Mouse (Mus musculus) liver, adult 2 months (tissue): ENCODE data around the gene Tmem117. TPM values are rescaled to one million over a fixed set of nuclear protein-coding genes. Genes with fewer than 3 reads are reported as not detected.

ENCODE experiments used
- DNase-seq: peaks from one replicate; pipeline ENCODE4 v3.0.0-alpha.2; 2011; ENCODE audit warnings: low read depth, low spot score; ENCODE audit errors: extremely low read depth
- H3K27ac ChIP-seq: fragments of 200-500 bp; replicated peaks from 2 replicates; pipeline ENCODE4 v1.5.1; 2012; ENCODE audit warnings: low read depth, mild to moderate bottlenecking, control low read depth, inconsistent platforms, low read length; ENCODE audit not compliant: insufficient read depth
- H3K27me3 ChIP-seq: fragments of 200-500 bp; 2 replicates; pipeline ENCODE4 v1.6.1; 2012; ENCODE audit warnings: mild to moderate bottlenecking, moderate library complexity, low read length, inconsistent platforms; ENCODE audit not compliant: control insufficient read depth, insufficient read depth
- H3K36me3 ChIP-seq: fragments of 200-500 bp; 2 replicates; pipeline ENCODE4 v1.6.1; 2012; ENCODE audit warnings: low read length, inconsistent platforms; ENCODE audit not compliant: control insufficient read depth, insufficient read depth
- H3K4me1 ChIP-seq: fragments of 200-500 bp; 2 replicates; pipeline ENCODE4 v1.6.1; 2011; ENCODE audit warnings: low read length; ENCODE audit not compliant: control insufficient read depth, insufficient read depth
- H3K4me3 ChIP-seq: fragments of 200-500 bp; 2 replicates; pipeline ENCODE4 v1.5.1; 2011; ENCODE audit warnings: low read depth, mild to moderate bottlenecking, control low read depth, low read length, moderate library complexity; ENCODE audit not compliant: insufficient read depth
- H3K79me2 ChIP-seq: fragments of 200-500 bp; 2 replicates; pipeline ENCODE4 v1.6.1; 2012; ENCODE audit warnings: inconsistent platforms, mild to moderate bottlenecking, low read length, moderate library complexity; ENCODE audit not compliant: control insufficient read depth, insufficient read depth
- H3K9ac ChIP-seq: fragments of 200-500 bp; 2 replicates; pipeline ENCODE4 v1.6.1; 2012; ENCODE audit warnings: low read depth, mild to moderate bottlenecking, control low read depth, inconsistent platforms, low read length
- CTCF ChIP-seq: fragments of 200-500 bp; IDR thresholded peaks from 2 replicates; pipeline ENCODE4 v1.5.1; 2011; ENCODE audit warnings: low read depth, low read length, control low read depth
- POLR2A ChIP-seq: fragments of 200-500 bp; IDR thresholded peaks from 2 replicates; pipeline ENCODE4 v1.6.1; 2011; ENCODE audit warnings: low read length, control low read depth; ENCODE audit not compliant: insufficient read depth; ENCODE audit errors: extremely low read depth
- WGBS: fragments of 180-500 bp; shearing (Covaris S2); methylation state at CpG from one replicate; pipeline ENCODE4 v1.1.7; 2018; 5-methylcytosine and 5-hydroxymethylcytosine counted together
- polyA plus RNA-seq: library from polyadenylated mRNA; depleted of rRNA; stranded (reverse); fragments of >200 nt; gene quantifications from 2 replicates; pipeline ENCODE4 v1.2.3, GENCODE M21; 2012; rRNA removed
- total RNA-seq: library from RNA; depleted of rRNA; stranded (reverse); fragments of >200 nt; gene quantifications from 2 replicates; pipeline ENCODE4 v1.2.3, GENCODE M21; 2014; rRNA removed

Tmem117 gene
- total RNA-seq, result 0.13 and 0.46 TPM in 2 replicates
- not detected in 2 replicates for polyA plus RNA-seq

DNA sequence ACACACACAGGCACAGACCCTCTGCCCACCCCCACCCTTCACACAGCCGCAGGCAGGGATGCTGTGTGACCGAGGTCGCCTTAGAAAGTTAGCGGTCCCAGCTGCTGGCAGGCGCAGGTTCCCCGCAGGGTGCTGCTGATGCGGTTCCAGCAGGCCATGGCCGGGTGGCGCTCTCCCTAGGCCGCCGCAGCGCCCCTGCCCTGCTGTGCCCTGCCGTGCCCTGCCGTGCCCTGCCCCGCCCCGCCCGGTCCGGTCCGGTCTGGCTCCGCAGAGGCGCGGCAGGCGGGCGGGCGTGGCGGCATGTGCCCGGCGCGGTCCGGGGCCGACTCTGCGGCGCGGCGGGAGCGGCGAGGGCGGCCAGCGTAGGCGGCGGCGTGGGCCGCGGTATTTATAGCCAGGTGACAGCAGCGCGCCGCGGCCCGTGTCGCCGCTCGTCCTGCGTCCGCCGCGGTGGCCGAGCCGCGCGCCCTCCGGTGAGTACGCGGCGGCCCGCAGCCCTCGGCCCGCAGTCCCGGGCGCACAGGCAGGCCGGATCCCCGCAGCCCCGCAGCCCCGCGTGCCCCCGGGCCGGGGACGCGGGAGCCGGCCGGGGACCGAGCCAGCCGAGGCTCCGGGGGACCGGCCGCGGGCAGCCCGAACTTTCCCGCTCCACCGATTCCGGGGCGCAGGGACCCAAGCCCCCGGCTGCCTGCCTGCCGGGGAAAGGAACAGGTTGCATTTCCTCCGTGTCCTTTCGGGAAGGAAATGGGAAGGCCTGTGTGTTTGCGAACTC lies at the start of gene Tmem117:
Tmem117 (plus strand) TSS at position 403 of the 772 bp plus-strand sequence.
- Histone ChIP-seq H3K36me3 (no peaks in the 10 kb centered on the region), H3K4me3 (peak within 1 kb of the TSS; percentile 0; the same call in 1 of the 2 replicates), H3K27me3 (peaks cover 11% of the 10 kb centered on the region), H3K79me2 (no peaks in the 10 kb centered on the region), H3K27ac (no peak within 1 kb of the TSS), H3K9ac (peak within 1 kb of the TSS; percentile 27; the same call in 1 of the 2 replicates), H3K4me1 (no peaks in the 10 kb centered on the region)
- TF ChIP-seq POLR2A (no peak), CTCF (no peak)
- WGBS, result 2% methylated on average over 94 of the region's 96 CpGs
- DNase-seq, result no peak

DNA sequence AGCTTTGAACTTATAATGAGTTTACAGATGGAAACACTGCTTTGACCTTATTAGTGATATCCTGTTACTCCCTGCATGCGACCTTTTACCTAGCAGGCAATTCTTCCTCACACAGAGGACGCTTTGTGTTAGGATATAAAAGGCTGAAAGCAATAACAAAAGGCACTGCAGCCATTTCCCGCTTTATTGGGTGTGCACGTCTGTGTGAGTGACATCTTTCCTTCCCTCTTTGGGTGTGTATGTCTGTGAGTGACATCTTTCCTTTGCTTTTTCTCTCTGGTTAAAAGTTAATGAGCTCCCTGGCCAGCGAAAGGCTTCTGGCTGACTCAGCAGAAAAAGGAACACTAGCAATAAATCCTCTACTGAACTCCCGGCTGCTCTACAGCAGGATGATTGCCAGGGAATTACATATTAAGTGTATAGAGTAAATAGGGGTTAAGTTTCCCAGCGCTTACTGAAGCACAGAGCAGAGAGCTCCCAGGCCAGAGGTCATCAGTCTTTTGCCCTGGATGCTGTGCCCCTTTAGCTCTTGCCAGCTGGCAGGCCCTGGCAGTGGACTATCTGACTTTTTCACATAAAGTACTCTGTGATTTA lies 46.9 kb upstream of the Tmem117 start:
- TF ChIP-seq CTCF (no peak), POLR2A (no peak)
- DNase-seq, result peak; percentile 88

DNA sequence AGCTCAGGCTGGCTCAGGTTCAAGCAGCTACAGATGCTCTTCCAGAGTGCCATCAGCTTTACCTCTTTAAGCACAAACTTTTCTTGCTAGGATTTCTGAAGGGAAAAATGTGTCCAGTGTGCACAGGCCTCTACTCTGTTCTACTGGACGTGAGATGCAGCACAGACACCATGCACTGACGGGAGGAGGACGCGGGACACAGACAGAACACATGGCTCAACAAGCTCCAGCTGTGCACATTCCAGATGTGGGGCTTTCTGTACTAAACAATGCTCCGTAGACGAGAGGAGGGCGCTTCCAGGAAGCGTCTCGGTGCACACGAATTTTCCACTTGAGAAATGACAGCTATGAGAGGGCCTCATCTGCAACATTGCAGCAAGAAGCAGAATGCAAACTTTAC lies 45.9 kb upstream of the Tmem117 start:
- Histone ChIP-seq H3K36me3 (peaks cover 54% of the 10 kb centered on the region), H3K27me3 (no peaks in the 10 kb centered on the region), H3K4me1 (peaks cover 5% of the 10 kb centered on the region; the same call in 1 of the 2 replicates), H3K27ac (no peak overlapping the region), H3K9ac (no peak overlapping the region), H3K79me2 (no peaks in the 10 kb centered on the region), H3K4me3 (no peak overlapping the region)
- DNase-seq, result no peak
- TF ChIP-seq POLR2A (no peak), CTCF (no peak)
- 90% methylated on average over 10 of the region's 10 CpGs for WGBS

More for the DNA sequence above, 46.9 kb upstream of the Tmem117 start:
- no peaks in the 10 kb centered on the region for H3K79me2 ChIP-seq
- WGBS, result 21% methylated on average over 7 of the region's 7 CpGs
- peak overlapping the region; percentile 47 for H3K27ac ChIP-seq
- H3K27me3 ChIP-seq, result no peaks in the 10 kb centered on the region
- H3K36me3 ChIP-seq, result peaks cover 55% of the 10 kb centered on the region
- no peak overlapping the region for H3K9ac ChIP-seq
- no peak overlapping the region for H3K4me3 ChIP-seq
- H3K4me1 ChIP-seq, result peaks cover 5% of the 10 kb centered on the region; the same call in 1 of the 2 replicates

DNA sequence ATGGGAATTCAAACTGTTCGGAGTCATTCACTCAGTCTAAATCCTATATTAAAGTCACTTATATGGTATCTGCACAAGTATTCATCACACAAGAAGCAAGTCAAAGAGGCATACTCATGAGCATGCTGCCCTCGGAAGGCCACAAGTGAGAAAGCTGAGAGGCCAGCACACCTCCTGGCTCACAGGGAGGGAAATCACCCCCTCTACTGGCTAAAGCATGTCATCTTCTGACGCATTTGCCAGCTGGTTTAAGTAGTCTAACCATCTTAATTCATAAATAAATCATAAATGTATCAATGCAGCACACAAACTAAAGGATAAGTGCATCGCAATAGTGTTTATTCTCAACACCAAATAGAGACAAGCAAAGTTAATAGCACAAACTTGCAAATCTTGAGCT lies 44.3 kb upstream of the Tmem117 start:
- no peak overlapping the region for H3K27ac ChIP-seq
- no peak for DNase-seq
- 84% methylated on average over 4 of the region's 4 CpGs for WGBS
- H3K27me3 ChIP-seq, result no peaks in the 10 kb centered on the region
- TF ChIP-seq POLR2A (no peak), CTCF (peak; percentile 36; the same call in 1 of the 2 replicates)
- no peak overlapping the region for H3K9ac ChIP-seq
- no peak overlapping the region for H3K4me3 ChIP-seq
- H3K36me3 ChIP-seq, result peaks cover 46% of the 10 kb centered on the region
- H3K79me2 ChIP-seq, result peaks cover 7% of the 10 kb centered on the region; the same call in 1 of the 2 replicates
- H3K4me1 ChIP-seq, result peaks cover 5% of the 10 kb centered on the region; the same call in 1 of the 2 replicates

DNA sequence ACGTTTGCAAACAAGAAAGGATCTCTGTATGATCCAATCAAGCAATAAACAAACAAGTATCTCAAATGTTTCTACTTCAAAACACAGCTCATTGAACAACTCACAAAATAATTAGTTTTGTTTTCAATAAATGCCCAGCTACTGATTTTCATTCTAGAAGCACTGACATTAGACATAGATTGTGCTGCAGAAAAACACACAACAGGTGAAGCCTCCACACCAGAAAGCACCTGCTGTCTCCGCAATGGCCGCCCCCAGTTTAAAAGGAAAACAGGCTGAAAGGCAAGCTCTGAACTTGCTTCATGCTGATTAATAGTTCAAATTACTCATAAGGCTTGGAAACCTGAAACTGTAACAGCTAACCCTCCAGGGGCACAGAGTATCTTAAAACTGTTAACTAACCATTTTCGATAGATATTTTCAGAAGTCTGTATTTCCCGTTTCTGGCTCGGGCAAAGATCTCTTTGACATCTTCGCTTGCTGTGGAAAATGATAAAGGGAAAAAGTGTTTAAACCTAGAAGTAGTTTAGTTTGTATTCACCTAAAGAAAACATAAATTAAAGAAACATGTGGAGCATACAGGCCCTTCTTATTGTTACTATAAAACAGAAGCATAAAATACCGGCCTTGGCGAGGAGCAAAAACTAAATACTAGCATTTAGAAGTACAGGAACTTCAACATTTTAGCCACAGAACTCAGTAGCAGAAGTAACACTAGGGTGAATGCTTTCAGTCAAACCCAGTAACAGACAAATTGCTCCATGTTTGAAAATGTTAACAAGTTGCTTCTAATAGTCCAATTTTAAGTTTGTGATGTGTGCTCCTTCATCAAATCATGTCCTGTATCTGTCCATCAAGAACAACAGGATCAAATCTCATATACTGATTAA lies 41.0 kb upstream of the Tmem117 start:
- Histone ChIP-seq H3K4me1 (no peaks in the 10 kb centered on the region), H3K4me3 (no peak overlapping the region), H3K79me2 (peaks cover 7% of the 10 kb centered on the region; the same call in 1 of the 2 replicates), H3K27ac (no peak overlapping the region), H3K27me3 (no peaks in the 10 kb centered on the region), H3K36me3 (peaks cover 26% of the 10 kb centered on the region), H3K9ac (no peak overlapping the region)
- no peak for DNase-seq
- TF ChIP-seq CTCF (no peak), POLR2A (no peak)
- 72% methylated on average over 9 of the region's 9 CpGs for WGBS
